Mouse (Mus musculus) liver, embryonic 12.5 days (tissue): ENCODE results near the gene Zmynd11. TPM values are rescaled to one million over a fixed set of nuclear protein-coding genes. Genes with fewer than 3 reads are reported as not detected.

Source experiments
- ATAC-seq: fragments of 200-750 bp; cut with Nextera tagmentation; 2 replicates; pipeline ENCODE4 v1.8.0; 2017; ENCODE audit warnings: moderate number of reproducible peaks, mild to moderate bottlenecking, moderate library complexity
- H3K27ac ChIP-seq: fragments of 300-500 bp; sonication (generic); 2 replicates; pipeline ENCODE4 v1.5.1; 2016; ENCODE audit warnings: mild to moderate bottlenecking
- H3K27me3 ChIP-seq: fragments of 300-500 bp; sonication (generic); replicated peaks from 2 replicates; pipeline ENCODE4 v1.6.1; 2016; ENCODE audit warnings: mild to moderate bottlenecking, moderate library complexity
- H3K36me3 ChIP-seq: fragments of 300-500 bp; sonication (generic); 2 replicates; pipeline ENCODE4 v1.6.1; 2016; ENCODE audit warnings: mild to moderate bottlenecking, moderate library complexity
- H3K4me1 ChIP-seq: fragments of 300-500 bp; sonication (generic); 2 replicates; pipeline ENCODE4 v1.6.1; 2016
- H3K4me2 ChIP-seq: fragments of 300-500 bp; sonication (generic); 2 replicates; pipeline ENCODE4 v1.6.1; 2016; ENCODE audit warnings: mild to moderate bottlenecking, moderate library complexity
- H3K4me3 ChIP-seq: fragments of 300-500 bp; sonication (generic); 2 replicates; pipeline ENCODE4 v1.5.1; 2016; ENCODE audit warnings: mild to moderate bottlenecking, moderate library complexity
- H3K9ac ChIP-seq: fragments of 300-500 bp; sonication (generic); 2 replicates; pipeline ENCODE4 v1.6.1; 2016; ENCODE audit warnings: mild to moderate bottlenecking, moderate library complexity
- H3K9me3 ChIP-seq: fragments of 300-500 bp; sonication (generic); replicated peaks from 2 replicates; pipeline ENCODE4 v1.6.1; 2016; ENCODE audit warnings: mild to moderate bottlenecking, moderate library complexity
- WGBS: fragments of 180-500 bp; shearing (Covaris S2); methylation state at CpG from one replicate; pipeline ENCODE4 v1.1.7; 2016; ENCODE audit not compliant: insufficient replicate concordance; 5-methylcytosine and 5-hydroxymethylcytosine counted together
- polyA plus RNA-seq: library from polyadenylated mRNA; unstranded; fragments of >200 nt; fragmentation: Nextera tagmentation; extraction: Ambion mirVana; gene quantifications from 2 replicates; pipeline ENCODE4 v1.2.1, GENCODE M21; 2016

Gene Zmynd11
- polyA plus RNA-seq: 39.5 and 41.5 TPM in 2 replicates

DNA sequence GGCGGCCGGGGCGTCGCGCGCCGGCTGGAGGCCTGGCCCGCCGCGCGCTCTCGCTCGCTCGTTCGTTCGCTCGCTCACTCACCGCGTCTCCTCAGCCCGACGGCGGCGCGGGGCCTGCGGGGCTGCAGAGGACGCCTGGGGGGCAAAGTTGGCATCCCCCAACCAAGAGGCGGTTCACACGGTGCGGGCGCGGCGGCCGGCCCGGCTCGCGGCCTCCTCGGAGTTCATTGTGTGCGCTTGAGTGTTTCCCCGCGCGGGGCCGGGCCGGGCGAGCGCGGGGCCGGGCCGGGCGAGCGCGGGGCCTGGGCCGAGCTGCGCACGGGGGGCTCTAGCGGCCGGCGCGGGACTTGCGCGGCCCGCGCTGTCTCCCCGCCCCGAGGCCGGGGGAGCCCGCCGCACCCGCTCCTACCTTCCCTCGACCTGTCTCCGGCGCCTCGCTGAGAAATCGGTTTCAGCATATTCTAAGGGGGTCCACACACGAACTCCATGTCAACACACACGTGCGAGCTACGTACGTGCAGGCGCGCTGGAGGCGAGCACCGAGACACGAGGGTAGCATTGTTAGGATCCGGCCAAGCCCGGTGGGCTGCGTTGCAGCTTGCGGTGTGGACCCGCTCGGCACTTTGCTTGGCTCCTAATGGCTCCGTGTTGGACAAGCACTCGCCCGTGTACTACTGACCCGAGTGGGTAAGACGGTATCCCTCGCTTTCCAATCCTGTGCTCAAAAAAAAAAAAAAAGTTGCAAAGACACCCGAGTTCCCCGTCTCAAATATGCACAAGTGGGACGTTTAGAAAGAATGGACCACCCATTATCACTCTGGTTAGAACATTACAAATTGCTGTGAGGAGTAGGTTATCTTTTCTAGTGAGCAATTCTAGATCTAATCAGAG is at the start of gene Zmynd11:
TSS of gene Zmynd11 (minus strand) at position 685 of the 891 bp plus-strand sequence.
- WGBS: under 1% methylated on average over 96 of the region's 98 CpGs
- peak within 1 kb of the TSS; percentile 95 for H3K4me2 ChIP-seq
- H3K9me3 ChIP-seq: no peaks in the 10 kb centered on the region
- ATAC-seq: peak; percentile 53
- H3K27ac ChIP-seq: peak within 1 kb of the TSS; percentile 91
- H3K36me3 ChIP-seq: no peaks in the 10 kb centered on the region
- peak within 1 kb of the TSS; percentile 92 for H3K9ac ChIP-seq
- H3K27me3 ChIP-seq: no peaks in the 10 kb centered on the region; the same call in 1 of the 2 replicates
- peak within 1 kb of the TSS; percentile 89 for H3K4me3 ChIP-seq
- peaks cover 44% of the 10 kb centered on the region for H3K4me1 ChIP-seq

DNA sequence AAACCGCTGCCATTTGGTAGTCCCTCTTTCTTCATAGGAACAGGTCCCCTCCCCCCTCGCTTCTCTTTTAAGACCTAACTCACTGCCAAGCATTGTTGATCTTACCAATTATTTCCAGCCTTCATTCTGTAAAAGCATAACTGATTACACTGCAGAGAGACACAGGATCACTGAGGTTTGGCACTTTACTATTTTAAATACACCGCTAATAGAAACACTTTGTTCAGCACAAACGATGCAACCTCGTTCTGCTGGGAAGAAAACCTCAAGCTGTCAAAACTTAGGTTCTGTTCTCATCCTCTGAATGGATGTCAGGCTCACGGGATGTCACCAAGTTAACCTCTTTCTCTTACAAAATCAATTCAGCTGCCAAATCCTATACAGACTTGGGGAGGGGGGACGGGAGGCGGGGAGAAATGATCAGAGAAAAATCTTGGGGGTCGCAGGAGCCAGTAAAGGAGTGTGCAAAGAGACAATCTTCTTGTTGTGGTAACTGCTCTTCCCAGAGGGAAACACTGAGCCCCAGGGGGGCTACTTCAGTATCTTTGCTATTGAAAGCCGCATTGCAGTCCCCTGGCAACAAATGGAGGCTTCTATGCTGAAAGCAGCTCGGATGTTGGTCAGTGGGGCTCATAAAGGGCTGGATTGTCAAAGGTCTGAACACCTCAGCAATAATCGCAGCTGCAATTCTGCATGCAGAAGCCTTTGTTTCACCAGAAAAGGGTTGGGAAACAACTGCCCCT is 30.9 kb upstream of the Zmynd11 start:
- no peak overlapping the region for H3K9ac ChIP-seq
- no peaks in the 10 kb centered on the region for H3K9me3 ChIP-seq
- no peak overlapping the region for H3K4me3 ChIP-seq
- ATAC-seq: no peak
- H3K27ac ChIP-seq: no peak overlapping the region
- H3K4me1 ChIP-seq: no peaks in the 10 kb centered on the region
- no peaks in the 10 kb centered on the region for H3K36me3 ChIP-seq
- H3K4me2 ChIP-seq: peak overlapping the region; percentile 16
- 18% methylated on average over 12 of the region's 12 CpGs for WGBS
- H3K27me3 ChIP-seq: peaks cover 10% of the 10 kb centered on the region

DNA sequence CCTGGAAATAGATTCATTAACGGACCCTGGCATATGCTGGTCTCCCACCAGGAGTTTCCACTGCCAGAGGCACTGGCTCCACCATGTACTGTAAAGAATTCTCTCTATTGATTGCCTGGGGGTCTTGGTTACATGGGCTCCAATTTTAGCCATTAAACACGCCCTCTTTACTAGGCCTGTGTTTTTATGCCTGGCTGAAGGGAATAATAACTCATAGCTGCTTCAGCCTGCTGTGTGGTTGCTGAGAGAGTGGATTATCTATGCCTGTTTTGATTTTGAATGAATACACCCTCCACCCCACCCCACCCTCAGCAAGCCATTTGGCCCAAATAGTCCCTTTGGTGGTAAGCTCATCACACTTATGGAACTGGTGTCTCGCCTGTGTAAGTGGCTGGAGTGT is 20.9 kb upstream of the Zmynd11 start:
- Histone ChIP-seq H3K4me2 (no peak overlapping the region), H3K9ac (no peak overlapping the region), H3K9me3 (no peaks in the 10 kb centered on the region), H3K4me1 (no peaks in the 10 kb centered on the region), H3K4me3 (no peak overlapping the region), H3K36me3 (no peaks in the 10 kb centered on the region), H3K27ac (no peak overlapping the region), H3K27me3 (no peaks in the 10 kb centered on the region)
- ATAC-seq: no peak
- WGBS: 49% methylated on average over 3 of the region's 3 CpGs

DNA sequence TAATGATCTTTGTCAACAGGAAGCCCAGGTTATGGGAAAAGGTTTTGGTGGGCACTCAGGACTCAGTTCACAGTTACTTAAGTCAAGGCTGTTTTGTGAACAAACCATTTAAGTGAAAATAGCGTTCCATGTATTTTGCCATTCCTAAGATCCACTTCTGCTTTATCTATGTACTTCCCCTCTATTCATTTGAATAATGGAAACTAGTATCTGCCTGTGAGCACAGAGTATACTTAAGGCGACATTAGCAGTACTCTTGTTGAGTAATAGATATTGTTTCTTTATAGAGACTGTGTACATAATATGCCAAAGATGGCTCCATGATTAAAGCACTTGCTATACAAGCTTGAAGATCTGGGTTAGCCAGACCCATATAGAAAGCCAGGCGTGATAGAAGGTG is 18.6 kb upstream of the Zmynd11 start:
- 61% methylated on average over 3 of the region's 3 CpGs for WGBS
- no peak overlapping the region for H3K4me2 ChIP-seq
- H3K4me1 ChIP-seq: no peaks in the 10 kb centered on the region
- no peak for ATAC-seq
- no peaks in the 10 kb centered on the region for H3K36me3 ChIP-seq
- H3K27me3 ChIP-seq: no peaks in the 10 kb centered on the region
- H3K4me3 ChIP-seq: no peak overlapping the region
- H3K27ac ChIP-seq: no peak overlapping the region
- H3K9ac ChIP-seq: no peak overlapping the region
- no peaks in the 10 kb centered on the region for H3K9me3 ChIP-seq

DNA sequence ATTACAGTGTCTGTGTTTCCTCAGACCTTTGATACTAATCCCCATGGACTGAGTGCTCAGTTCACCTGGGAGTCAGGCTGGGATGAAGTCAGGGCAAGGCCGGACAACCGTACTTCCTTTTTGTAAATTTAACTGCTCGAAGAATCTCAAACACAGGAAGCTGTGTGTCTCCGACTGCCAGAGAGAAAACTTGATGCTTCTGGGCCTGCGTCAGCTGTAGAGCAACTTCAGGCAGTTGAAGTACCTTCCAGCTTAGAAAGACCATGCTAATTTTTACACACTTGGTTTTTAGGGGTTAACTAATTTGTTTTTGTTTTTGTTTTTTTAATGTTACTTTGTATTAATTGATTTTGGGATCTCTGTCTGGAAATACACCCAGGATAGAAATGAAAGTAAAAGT is 10.8 kb upstream of the Zmynd11 start:
- Histone ChIP-seq H3K9ac (no peak overlapping the region), H3K4me2 (0 out of 2 replicates have a peak overlapping the region, but pooled peaks have one; percentile 6), H3K9me3 (no peaks in the 10 kb centered on the region), H3K27me3 (no peaks in the 10 kb centered on the region), H3K36me3 (no peaks in the 10 kb centered on the region), H3K4me1 (no peaks in the 10 kb centered on the region), H3K4me3 (no peak overlapping the region), H3K27ac (no peak overlapping the region)
- 28% methylated on average over 5 of the region's 5 CpGs for WGBS
- no peak for ATAC-seq

DNA sequence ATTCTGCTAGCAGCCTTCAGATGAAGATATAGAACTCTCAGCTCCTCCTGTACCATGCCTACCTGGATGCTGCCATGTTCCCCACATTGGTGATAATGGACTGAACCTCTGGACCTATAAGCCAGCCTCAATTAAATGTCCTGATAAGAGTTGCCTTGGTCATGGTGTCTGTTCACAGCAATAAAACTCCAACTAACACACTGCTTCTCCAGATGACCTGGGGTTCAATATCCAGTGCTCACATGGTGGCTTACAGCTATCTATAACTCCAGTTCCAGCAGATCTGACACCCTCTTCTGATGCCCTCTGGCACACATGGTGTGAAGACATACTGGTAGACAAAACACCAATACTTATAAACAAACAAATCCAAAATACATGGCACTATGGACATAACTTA is 8.9 kb upstream of the Zmynd11 start:
- no peaks in the 10 kb centered on the region for H3K36me3 ChIP-seq
- no peaks in the 10 kb centered on the region; the same call in 1 of the 2 replicates for H3K27me3 ChIP-seq
- H3K9ac ChIP-seq: no peak overlapping the region
- no peak for ATAC-seq
- no peaks in the 10 kb centered on the region for H3K4me1 ChIP-seq
- no peak overlapping the region for H3K4me2 ChIP-seq
- H3K4me3 ChIP-seq: no peak overlapping the region
- no peak overlapping the region for H3K27ac ChIP-seq
- no peaks in the 10 kb centered on the region for H3K9me3 ChIP-seq

DNA sequence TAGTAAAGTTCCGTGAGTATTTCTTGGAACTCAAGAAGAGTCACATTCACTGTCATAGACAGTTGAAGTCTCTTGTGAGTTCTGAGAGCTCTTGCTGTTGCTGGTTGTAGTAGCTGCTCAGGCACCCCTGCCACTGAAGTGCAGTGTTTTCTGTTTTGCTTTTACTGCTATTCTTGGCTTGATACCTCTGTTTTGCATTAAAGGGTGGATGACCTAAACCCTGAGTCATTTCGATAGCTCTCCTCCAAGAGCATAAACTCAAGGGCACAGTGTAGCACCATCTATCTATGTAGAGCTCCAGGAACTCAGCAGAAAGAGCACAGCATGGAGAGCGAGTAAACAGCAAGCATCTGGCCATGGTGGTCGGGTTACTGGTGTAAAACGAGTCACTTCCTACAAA is 2.1 kb upstream of the Zmynd11 start:
- no peaks in the 10 kb centered on the region for H3K9me3 ChIP-seq
- no peaks in the 10 kb centered on the region; the same call in 1 of the 2 replicates for H3K27me3 ChIP-seq
- 35% methylated on average over 5 of the region's 5 CpGs for WGBS
- no peak for ATAC-seq
- no peak overlapping the region for H3K4me3 ChIP-seq
- no peak overlapping the region for H3K27ac ChIP-seq
- no peaks in the 10 kb centered on the region for H3K36me3 ChIP-seq
- no peak overlapping the region for H3K4me2 ChIP-seq
- H3K9ac ChIP-seq: no peak overlapping the region
- peaks cover 22% of the 10 kb centered on the region for H3K4me1 ChIP-seq

DNA sequence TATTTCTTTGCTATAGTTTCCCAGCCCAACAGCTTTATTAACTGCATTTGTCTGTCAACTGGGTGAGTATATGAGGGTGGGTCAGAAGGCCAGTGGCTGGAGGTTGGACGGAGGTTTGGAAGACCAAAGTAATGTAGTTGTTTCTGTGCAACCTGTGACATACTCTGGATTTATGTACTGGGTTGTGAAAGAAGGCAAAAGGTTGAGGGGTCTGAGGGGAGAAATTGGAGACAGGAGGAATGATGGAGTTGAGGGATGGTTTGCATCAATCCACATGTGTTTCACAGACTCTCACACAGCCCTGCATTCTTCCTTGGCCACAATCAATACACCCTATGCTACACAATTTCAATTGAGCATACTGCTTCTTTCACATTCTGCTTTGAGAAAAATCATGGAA is 1.4 kb upstream of the Zmynd11 start:
- H3K4me1 ChIP-seq: peaks cover 30% of the 10 kb centered on the region
- no peaks in the 10 kb centered on the region for H3K9me3 ChIP-seq
- 59% methylated on average over 1 of the region's 1 CpGs for WGBS
- H3K9ac ChIP-seq: no peak overlapping the region
- H3K27ac ChIP-seq: no peak overlapping the region
- H3K4me2 ChIP-seq: no peak overlapping the region
- H3K36me3 ChIP-seq: no peaks in the 10 kb centered on the region
- no peaks in the 10 kb centered on the region; the same call in 1 of the 2 replicates for H3K27me3 ChIP-seq
- no peak overlapping the region for H3K4me3 ChIP-seq
- no peak for ATAC-seq

DNA sequence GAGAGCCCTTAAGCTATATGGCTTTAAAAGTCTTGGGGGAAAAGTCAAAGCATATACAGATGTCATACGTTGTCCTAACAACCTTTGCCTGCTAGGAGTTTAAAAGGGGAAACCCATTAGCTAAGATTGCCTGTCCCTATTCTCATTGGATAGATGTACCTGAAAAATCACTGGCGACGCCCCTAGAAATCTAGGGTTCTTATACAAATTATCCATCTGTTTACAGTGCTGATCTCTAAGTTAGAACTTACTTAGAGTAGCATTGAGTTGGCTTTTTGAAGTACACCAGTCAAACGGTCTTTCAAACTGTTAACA is 364 bp upstream of the Zmynd11 start:
- H3K9ac ChIP-seq: no peak overlapping the region
- peak overlapping the region; percentile 95 for H3K4me2 ChIP-seq
- no peak for ATAC-seq
- no peaks in the 10 kb centered on the region for H3K9me3 ChIP-seq
- H3K36me3 ChIP-seq: no peaks in the 10 kb centered on the region
- no peak overlapping the region for H3K27ac ChIP-seq
- H3K27me3 ChIP-seq: no peaks in the 10 kb centered on the region; the same call in 1 of the 2 replicates
- H3K4me3 ChIP-seq: peak overlapping the region; percentile 89
- H3K4me1 ChIP-seq: peaks cover 38% of the 10 kb centered on the region
- 11% methylated on average over 4 of the region's 4 CpGs for WGBS

DNA sequence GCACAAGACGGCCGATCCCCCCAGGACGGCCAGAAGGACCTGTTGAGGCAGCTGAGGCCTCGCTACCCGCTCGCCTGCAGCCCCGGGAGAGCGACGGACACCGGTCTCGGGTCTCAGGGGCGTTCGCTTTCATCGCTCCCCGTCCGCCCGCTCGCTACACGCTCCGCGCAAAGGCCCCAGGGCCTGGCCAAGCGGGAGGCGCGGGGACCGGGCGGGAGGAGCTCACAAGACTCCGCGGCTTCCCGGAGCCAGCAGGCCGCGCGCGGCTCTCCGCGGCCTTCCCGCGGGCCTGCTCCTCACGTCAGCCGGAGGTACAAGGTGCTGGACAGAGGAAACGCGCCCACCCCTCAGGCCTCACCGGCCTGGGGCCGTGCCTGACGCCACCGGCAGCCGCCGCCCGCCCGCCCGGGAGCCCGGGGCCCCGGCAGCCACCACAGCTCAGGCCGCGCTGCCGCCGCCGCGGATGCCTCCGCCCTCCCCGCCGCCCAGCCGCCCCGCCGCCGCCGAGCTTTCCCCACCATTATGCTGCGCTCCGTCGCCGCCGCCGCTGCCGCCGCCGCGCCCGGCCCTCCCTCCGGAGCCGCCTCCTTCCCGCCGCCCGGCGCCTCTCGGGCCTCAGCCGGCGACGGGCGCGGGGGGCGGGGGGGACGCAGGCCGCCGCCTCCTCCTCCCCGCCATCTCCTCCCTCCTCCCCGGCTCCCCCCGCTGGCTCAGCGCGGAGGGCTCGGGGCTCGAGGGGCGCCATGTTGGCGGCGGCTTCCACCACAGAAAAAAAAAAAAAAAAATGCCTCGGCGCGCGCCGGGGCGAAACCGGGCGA is 1.1 kb downstream of the Zmynd11 start:
- Histone ChIP-seq H3K27ac (peak overlapping the region; percentile 91), H3K9ac (peak overlapping the region; percentile 92), H3K4me3 (peak overlapping the region; percentile 89), H3K4me1 (peaks cover 46% of the 10 kb centered on the region), H3K27me3 (no peaks in the 10 kb centered on the region; the same call in 1 of the 2 replicates), H3K9me3 (no peaks in the 10 kb centered on the region), H3K36me3 (no peaks in the 10 kb centered on the region), H3K4me2 (peak overlapping the region; percentile 95)
- WGBS: under 1% methylated on average over 70 of the region's 111 CpGs
- ATAC-seq: peak; percentile 73

DNA sequence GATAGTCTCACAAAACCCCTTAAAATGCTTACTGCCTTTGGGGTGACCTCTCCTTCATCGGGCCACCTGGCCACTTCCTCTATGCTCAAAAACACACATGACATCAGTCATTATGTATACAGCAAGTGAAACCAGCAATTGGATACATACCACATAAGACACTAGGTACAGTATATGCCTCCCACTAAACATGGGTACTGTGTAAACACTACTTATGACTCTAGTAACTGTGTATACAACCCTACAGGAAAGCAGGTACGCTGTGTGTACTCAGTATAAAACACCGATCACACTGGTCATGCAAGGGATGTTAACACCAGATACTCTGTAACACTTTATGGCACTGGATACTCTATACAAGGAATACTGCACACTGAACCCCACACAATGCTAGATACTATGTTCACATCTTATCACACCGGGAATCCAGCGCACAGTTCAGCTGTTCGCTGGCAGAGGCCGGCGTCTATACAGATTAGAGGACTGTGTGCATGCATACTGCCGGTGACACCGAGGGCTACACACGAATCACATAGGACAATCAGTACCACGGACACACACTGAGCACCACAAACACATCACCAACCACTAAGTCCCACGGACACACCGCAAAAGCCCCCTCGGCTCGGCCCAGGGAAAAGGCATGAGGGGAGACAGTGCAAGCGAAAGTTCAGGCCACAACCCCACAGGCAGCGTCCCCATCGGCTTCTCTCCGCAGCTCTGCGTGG is 1.9 kb downstream of the Zmynd11 start:
- ATAC-seq: peak; percentile 77
- H3K4me1 ChIP-seq: peaks cover 50% of the 10 kb centered on the region
- H3K36me3 ChIP-seq: no peaks in the 10 kb centered on the region
- H3K4me3 ChIP-seq: peak overlapping the region; percentile 89
- no peaks in the 10 kb centered on the region; the same call in 1 of the 2 replicates for H3K27me3 ChIP-seq
- WGBS: 3% methylated on average over 21 of the region's 21 CpGs
- H3K9ac ChIP-seq: peak overlapping the region; percentile 92
- H3K9me3 ChIP-seq: no peaks in the 10 kb centered on the region
- H3K4me2 ChIP-seq: peak overlapping the region; percentile 95
- peak overlapping the region; percentile 91 for H3K27ac ChIP-seq
